Mouse (Mus musculus): ENCODE measurements around the gene Pik3r5. TPM values are rescaled to one million over a fixed set of nuclear protein-coding genes. Genes with fewer than 3 reads are reported as not detected.

Pik3r5 gene
- total and polyA plus RNA-seq, 2 experiments from 2014 or later = 0.65 to 1.4 TPM

- no peak overlapping the region for H3K4me2 ChIP-seq (ENCODE audit: low read depth, low read length)
- H3K36me3 ChIP-seq (ENCODE audit: insufficient read depth, low read length) = no peaks in the 10 kb centered on the region
- H3K9ac ChIP-seq (replicated peaks; ENCODE audit: low read length) = no peak overlapping the region
- DNase-seq (ENCODE audit: low spot score) (no peak), ATAC-seq (no peak)
- TF ChIP-seq CTCF (IDR thresholded peaks at IDR 0.05; ENCODE audit: low read depth) = no peak
- no peaks in the 10 kb centered on the region for H3K9me3 ChIP-seq (ENCODE audit: low read length)
- no peak overlapping the region for H3K27ac ChIP-seq
- H3K4me3 ChIP-seq (ENCODE audit: low read length) = no peak overlapping the region
- no peaks in the 10 kb centered on the region for H3K27me3 ChIP-seq (ENCODE audit: insufficient read depth, low read length)
- 0 out of 2 replicates have a peak, but pooled peaks cover 2% of the 10 kb centered on the region for H3K4me1 ChIP-seq (ENCODE audit: insufficient read depth, low read length)
- WGBS = 88% methylated on average over 4 of the region's 4 CpGs
Observed at GRCm38 (mm10) chr11:68445901-68446300, 14.0 kb downstream of the Pik3r5 start.

GRCm38 (mm10) chr11:68446547-68446946 is 14.6 kb downstream of the Pik3r5 start:
- TF ChIP-seq CTCF (IDR thresholded peaks at IDR 0.05; ENCODE audit: low read depth) = no peak
- no peak overlapping the region for H3K27ac ChIP-seq
- H3K9ac ChIP-seq (replicated peaks; ENCODE audit: low read length) = no peak overlapping the region
- 95% methylated on average over 4 of the region's 4 CpGs for WGBS
- H3K4me2 ChIP-seq (ENCODE audit: low read depth, low read length) = no peak overlapping the region
- ATAC-seq = no peak
- no peak overlapping the region for H3K4me3 ChIP-seq (ENCODE audit: low read length)
- peaks cover 6% of the 10 kb centered on the region; the same call in 1 of the 2 replicates for H3K4me1 ChIP-seq (ENCODE audit: insufficient read depth, low read length)
- no peaks in the 10 kb centered on the region for H3K36me3 ChIP-seq (ENCODE audit: insufficient read depth, low read length)
- no peaks in the 10 kb centered on the region for H3K9me3 ChIP-seq (ENCODE audit: low read length)
- H3K27me3 ChIP-seq (ENCODE audit: insufficient read depth, low read length) = no peaks in the 10 kb centered on the region
- DNase-seq (ENCODE audit: low spot score) = no peak

GRCm38 (mm10) chr11:68447242-68447641 is 15.3 kb downstream of the Pik3r5 start:
- Histone ChIP-seq H3K9ac (replicated peaks; ENCODE audit: low read length) (no peak overlapping the region), H3K36me3 (ENCODE audit: insufficient read depth, low read length) (no peaks in the 10 kb centered on the region), H3K27ac (no peak overlapping the region), H3K4me1 (ENCODE audit: insufficient read depth, low read length) (peaks cover 6% of the 10 kb centered on the region; the same call in 1 of the 2 replicates), H3K4me2 (ENCODE audit: low read depth, low read length) (no peak overlapping the region), H3K27me3 (ENCODE audit: insufficient read depth, low read length) (no peaks in the 10 kb centered on the region), H3K9me3 (ENCODE audit: low read length) (no peaks in the 10 kb centered on the region), H3K4me3 (ENCODE audit: low read length) (no peak overlapping the region)
- no peak for TF ChIP-seq CTCF (IDR thresholded peaks at IDR 0.05; ENCODE audit: low read depth)
- DNase-seq (ENCODE audit: low spot score) = no peak
- 91% methylated on average over 2 of the region's 2 CpGs for WGBS
- no peak for ATAC-seq

GRCm38 (mm10) chr11:68448356-68448755 is 16.4 kb downstream of the Pik3r5 start:
- no peaks in the 10 kb centered on the region for H3K9me3 ChIP-seq (ENCODE audit: low read length)
- ATAC-seq = no peak
- H3K36me3 ChIP-seq (ENCODE audit: insufficient read depth, low read length) = no peaks in the 10 kb centered on the region
- no peak for DNase-seq (ENCODE audit: low spot score)
- 88% methylated on average over 7 of the region's 7 CpGs for WGBS
- no peak overlapping the region for H3K4me3 ChIP-seq (ENCODE audit: low read length)
- H3K27me3 ChIP-seq (ENCODE audit: insufficient read depth, low read length) = no peaks in the 10 kb centered on the region
- no peak overlapping the region for H3K9ac ChIP-seq (replicated peaks; ENCODE audit: low read length)
- H3K4me1 ChIP-seq (ENCODE audit: insufficient read depth, low read length) = peaks cover 6% of the 10 kb centered on the region; the same call in 1 of the 2 replicates
- no peak overlapping the region for H3K4me2 ChIP-seq (ENCODE audit: low read depth, low read length)
- H3K27ac ChIP-seq = no peak overlapping the region
- no peak for TF ChIP-seq CTCF (IDR thresholded peaks at IDR 0.05; ENCODE audit: low read depth)

- no peak for TF ChIP-seq CTCF (IDR thresholded peaks at IDR 0.05; ENCODE audit: low read depth)
- 54% methylated on average over 10 of the region's 10 CpGs for WGBS
Observed at GRCm38 (mm10) chr11:68451282-68451735, 19.4 kb downstream of the Pik3r5 start.

GRCm38 (mm10) chr11:68451747-68452405 is 20.0 kb downstream of the Pik3r5 start:
- 70% methylated on average over 5 of the region's 5 CpGs for WGBS
- ATAC-seq = no peak
- no peak for DNase-seq (ENCODE audit: low spot score)
- Histone ChIP-seq H3K36me3 (ENCODE audit: insufficient read depth, low read length) (no peaks in the 10 kb centered on the region), H3K4me3 (ENCODE audit: low read length) (no peak overlapping the region), H3K9ac (replicated peaks; ENCODE audit: low read length) (no peak overlapping the region), H3K4me2 (ENCODE audit: low read depth, low read length) (no peak overlapping the region), H3K9me3 (ENCODE audit: low read length) (no peaks in the 10 kb centered on the region), H3K27ac (no peak overlapping the region), H3K4me1 (ENCODE audit: insufficient read depth, low read length) (peaks cover 6% of the 10 kb centered on the region; the same call in 1 of the 2 replicates), H3K27me3 (ENCODE audit: insufficient read depth, low read length) (no peaks in the 10 kb centered on the region)
- TF ChIP-seq CTCF (IDR thresholded peaks at IDR 0.05; ENCODE audit: low read depth) = no peak

More at GRCm38 (mm10) chr11:68451282-68451735, 19.4 kb downstream of the Pik3r5 start:
- Histone ChIP-seq H3K27me3 (ENCODE audit: insufficient read depth, low read length) (no peaks in the 10 kb centered on the region), H3K4me1 (ENCODE audit: insufficient read depth, low read length) (peaks cover 6% of the 10 kb centered on the region; the same call in 1 of the 2 replicates), H3K4me3 (ENCODE audit: low read length) (no peak overlapping the region), H3K4me2 (ENCODE audit: low read depth, low read length) (no peak overlapping the region), H3K9ac (replicated peaks; ENCODE audit: low read length) (no peak overlapping the region), H3K36me3 (ENCODE audit: insufficient read depth, low read length) (no peaks in the 10 kb centered on the region), H3K27ac (no peak overlapping the region; the same call in 1 of the 2 replicates), H3K9me3 (ENCODE audit: low read length) (no peaks in the 10 kb centered on the region)
- ATAC-seq = no peak
- no peak for DNase-seq (ENCODE audit: low spot score)

GRCm38 (mm10) chr11:68452740-68453139 is 20.8 kb downstream of the Pik3r5 start:
- Histone ChIP-seq H3K9ac (replicated peaks; ENCODE audit: low read length) (no peak overlapping the region), H3K27me3 (ENCODE audit: insufficient read depth, low read length) (no peaks in the 10 kb centered on the region), H3K9me3 (ENCODE audit: low read length) (no peaks in the 10 kb centered on the region), H3K4me1 (ENCODE audit: insufficient read depth, low read length) (peaks cover 6% of the 10 kb centered on the region; the same call in 1 of the 2 replicates), H3K27ac (no peak overlapping the region), H3K36me3 (ENCODE audit: insufficient read depth, low read length) (no peaks in the 10 kb centered on the region), H3K4me2 (ENCODE audit: low read depth, low read length) (no peak overlapping the region), H3K4me3 (ENCODE audit: low read length) (no peak overlapping the region)
- DNase-seq (ENCODE audit: low spot score) (no peak), ATAC-seq (no peak)
- WGBS = 87% methylated on average over 8 of the region's 8 CpGs
- no peak for TF ChIP-seq CTCF (IDR thresholded peaks at IDR 0.05; ENCODE audit: low read depth)

Data from hindbrain, postnatal 0 days (tissue).